Mouse (Mus musculus) midbrain, postnatal 0 days (tissue): ENCODE results near the gene Nek9. TPM values are rescaled to one million over a fixed set of nuclear protein-coding genes. Genes with fewer than 3 reads are reported as not detected.

Experiments used
- ATAC-seq: fragments of 200-750 bp; cut with Nextera tagmentation; 2 replicates; pipeline ENCODE4 v1.8.0; 2017; ENCODE audit warnings: moderate number of reproducible peaks, mild to moderate bottlenecking, moderate TSS enrichment, moderate library complexity; ENCODE audit not compliant: low FRiP score
- DNase-seq: peaks from one replicate; pipeline ENCODE4 v3.0.0-alpha.2; 2015; ENCODE audit warnings: low spot score
- H3K27ac ChIP-seq: fragments of 300-500 bp; sonication (generic); 2 replicates; pipeline ENCODE4 v1.5.1; 2014; ENCODE audit warnings: low read depth, mild to moderate bottlenecking, low read length, mixed read lengths
- H3K27me3 ChIP-seq: fragments of 300-500 bp; sonication (generic); 2 replicates; pipeline ENCODE4 v1.6.1; 2014; ENCODE audit warnings: low read length, control low read depth, mixed read lengths; ENCODE audit not compliant: insufficient read depth
- H3K36me3 ChIP-seq: fragments of 300-500 bp; sonication (generic); 2 replicates; pipeline ENCODE4 v1.6.1; 2014; ENCODE audit warnings: low read length, control low read depth, mixed read lengths; ENCODE audit not compliant: insufficient read depth
- H3K4me1 ChIP-seq: fragments of 300-500 bp; sonication (generic); 2 replicates; pipeline ENCODE4 v1.6.1; 2014; ENCODE audit warnings: mild to moderate bottlenecking, control low read depth, antibody characterized with exemption, low read length, mixed read lengths; ENCODE audit not compliant: insufficient read depth
- H3K4me2 ChIP-seq: fragments of 300-500 bp; sonication (generic); 2 replicates; pipeline ENCODE4 v1.6.1; 2014; ENCODE audit warnings: low read depth, mild to moderate bottlenecking, low read length, mixed read lengths; ENCODE audit not compliant: poor library complexity, severe bottlenecking
- H3K4me3 ChIP-seq: fragments of 300-500 bp; sonication (generic); 2 replicates; pipeline ENCODE4 v1.5.1; 2014; ENCODE audit warnings: low read depth, mild to moderate bottlenecking, low read length, moderate library complexity
- H3K9ac ChIP-seq: fragments of 300-500 bp; sonication (generic); replicated peaks from 2 replicates; pipeline ENCODE4 v1.6.1; 2014; ENCODE audit warnings: mild to moderate bottlenecking, low read length, moderate library complexity, mixed read lengths; ENCODE audit not compliant: poor library complexity, severe bottlenecking
- H3K9me3 ChIP-seq: fragments of 300-500 bp; sonication (generic); 2 replicates; pipeline ENCODE4 v1.6.1; 2016; ENCODE audit warnings: low read length, control low read depth
- CTCF ChIP-seq: IDR thresholded peaks from 2 replicates; pipeline ENCODE4 v1.5.1; 2016; ENCODE audit warnings: antibody characterized with exemption, mild to moderate bottlenecking
- WGBS: fragments of 180-500 bp; shearing (Covaris S2); extraction: QIAGEN DNeasy Blood & Tissue Kit; methylation state at CpG from one replicate; pipeline ENCODE4 v1.1.7; 2014; 5-methylcytosine and 5-hydroxymethylcytosine counted together
- polyA plus RNA-seq: library from polyadenylated mRNA; unstranded; fragments of >200 nt; fragmentation: Nextera tagmentation; extraction: Ambion mirVana; gene quantifications from 2 replicates; pipeline ENCODE4 v1.2.1, GENCODE M21; 2015
- total RNA-seq: library from RNA; depleted of rRNA; stranded (reverse); fragments of >200 nt; gene quantifications from 2 replicates; pipeline ENCODE4 v1.2.3, GENCODE M21; 2014

Nek9 gene
- total and polyA plus RNA-seq, 2 experiments from 2014 or later: 7.5 to 16.5 TPM

- ATAC-seq: no peak
- TF ChIP-seq CTCF: no peak
- H3K4me2 ChIP-seq: no peak overlapping the region
- no peak overlapping the region for H3K9ac ChIP-seq
- no peaks in the 10 kb centered on the region for H3K4me1 ChIP-seq
- DNase-seq: no peak
- H3K36me3 ChIP-seq: peaks cover 8% of the 10 kb centered on the region; the same call in 1 of the 2 replicates
- WGBS: 79% methylated on average over 7 of the region's 7 CpGs
- H3K9me3 ChIP-seq: no peaks in the 10 kb centered on the region
- H3K4me3 ChIP-seq: no peak overlapping the region
- no peaks in the 10 kb centered on the region for H3K27me3 ChIP-seq
- H3K27ac ChIP-seq: no peak overlapping the region
Measured at GRCm38 (mm10) chr12:85344252-85344651, 5.1 kb upstream of the Nek9 start.

GRCm38 (mm10) chr12:85342310-85342709 is 3.1 kb upstream of the Nek9 start:
- Histone ChIP-seq H3K27ac (no peak overlapping the region), H3K36me3 (peaks cover 4% of the 10 kb centered on the region; the same call in 1 of the 2 replicates), H3K4me2 (no peak overlapping the region), H3K4me3 (no peak overlapping the region), H3K4me1 (peaks cover 5% of the 10 kb centered on the region), H3K27me3 (no peaks in the 10 kb centered on the region), H3K9me3 (no peaks in the 10 kb centered on the region), H3K9ac (no peak overlapping the region)
- 75% methylated on average over 4 of the region's 4 CpGs for WGBS
- DNase-seq (no peak), ATAC-seq (no peak)
- no peak for TF ChIP-seq CTCF

- Histone ChIP-seq H3K4me3 (no peak overlapping the region), H3K9me3 (no peaks in the 10 kb centered on the region), H3K4me2 (no peak overlapping the region), H3K36me3 (peaks cover 7% of the 10 kb centered on the region; the same call in 1 of the 2 replicates), H3K27ac (no peak overlapping the region), H3K27me3 (no peaks in the 10 kb centered on the region), H3K4me1 (peaks cover 5% of the 10 kb centered on the region), H3K9ac (no peak overlapping the region)
- TF ChIP-seq CTCF: peak; percentile 85
- ATAC-seq (no peak), DNase-seq (peak; percentile 93)
- 54% methylated on average over 1 of the region's 1 CpGs for whole genome bisulfite sequencing
Measured at GRCm38 (mm10) chr12:85341131-85341530, 2.0 kb upstream of the Nek9 start.

GRCm38 (mm10) chr12:85339947-85340346 is 785 bp upstream of the Nek9 start:
- no peak for TF ChIP-seq CTCF
- H3K4me1 ChIP-seq: peaks cover 5% of the 10 kb centered on the region
- no peaks in the 10 kb centered on the region for H3K27me3 ChIP-seq
- no peak for ATAC-seq
- 36% methylated on average over 4 of the region's 4 CpGs for WGBS
- H3K4me3 ChIP-seq: no peak overlapping the region
- H3K27ac ChIP-seq: no peak overlapping the region
- H3K36me3 ChIP-seq: peaks cover 11% of the 10 kb centered on the region; the same call in 1 of the 2 replicates
- H3K4me2 ChIP-seq: peak overlapping the region; percentile 83; the same call in 1 of the 2 replicates
- H3K9ac ChIP-seq: no peak overlapping the region
- no peaks in the 10 kb centered on the region for H3K9me3 ChIP-seq
- DNase-seq: no peak

DNA sequence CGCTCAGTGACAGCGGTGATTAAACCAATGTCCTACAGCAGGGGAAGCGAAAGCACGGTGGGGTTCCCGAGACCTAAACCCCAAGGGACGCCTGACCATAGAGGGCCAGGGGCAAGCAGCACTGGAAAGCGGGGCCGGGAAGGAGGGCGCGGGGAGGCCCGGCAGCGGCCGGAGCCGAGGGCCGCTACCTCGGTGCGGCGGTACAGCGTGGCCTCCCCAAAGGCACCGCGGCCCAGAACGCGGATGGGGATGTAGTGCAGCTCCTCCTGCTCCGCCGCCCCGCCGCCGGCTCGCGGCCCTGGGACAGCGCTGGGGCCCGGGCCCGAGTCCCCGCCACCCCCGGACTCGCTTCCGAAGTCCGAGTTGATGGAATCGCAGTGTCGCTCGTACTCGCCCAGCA is 347 bp downstream of the Nek9 start:
- TF ChIP-seq CTCF: no peak
- peak overlapping the region; percentile 66 for H3K27ac ChIP-seq

DNA sequence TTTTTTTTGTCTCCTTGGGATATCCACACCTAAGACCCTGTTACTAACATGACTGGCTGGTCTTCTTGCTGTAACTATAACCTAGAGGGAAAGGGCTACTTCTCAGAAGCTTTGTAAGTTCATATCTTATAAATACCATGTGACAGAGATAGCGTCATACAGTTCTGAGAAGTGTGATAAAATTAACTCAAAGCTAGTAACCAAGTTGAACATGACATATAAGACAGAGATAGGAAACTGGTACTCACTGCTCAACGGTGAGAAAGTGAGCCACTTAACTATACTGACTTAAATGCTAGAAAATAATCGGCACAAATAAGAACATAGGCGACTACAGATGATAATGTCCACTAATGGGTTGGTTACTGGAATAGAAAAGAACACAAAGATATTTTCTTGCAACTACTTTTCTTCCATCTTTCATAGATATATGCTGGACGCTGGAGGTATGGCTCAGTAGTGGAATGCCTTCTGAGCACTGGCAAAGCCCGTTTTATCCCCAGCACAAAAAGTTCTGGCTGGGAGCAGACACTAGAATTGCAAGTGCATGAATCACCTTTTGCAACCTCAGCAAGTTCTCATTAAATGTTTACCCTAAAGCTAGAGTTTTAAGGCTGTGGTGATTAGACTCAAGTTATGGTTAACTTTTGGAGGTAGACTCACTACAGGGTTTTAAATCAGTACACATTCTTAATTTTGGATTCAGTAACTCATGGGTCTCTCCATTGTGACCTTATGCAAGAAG is 1.4 kb downstream of the Nek9 start:
- ATAC-seq (no peak), DNase-seq (no peak)
- TF ChIP-seq CTCF: no peak
- 89% methylated on average over 6 of the region's 6 CpGs for WGBS
- peak overlapping the region; percentile 83; the same call in 1 of the 2 replicates for H3K4me2 ChIP-seq
- H3K27ac ChIP-seq: no peak overlapping the region
- H3K36me3 ChIP-seq: peaks cover 22% of the 10 kb centered on the region
- H3K4me1 ChIP-seq: peaks cover 5% of the 10 kb centered on the region
- H3K27me3 ChIP-seq: no peaks in the 10 kb centered on the region
- H3K9ac ChIP-seq: no peak overlapping the region
- H3K4me3 ChIP-seq: peak overlapping the region; percentile 99; the same call in 1 of the 2 replicates
- H3K9me3 ChIP-seq: no peaks in the 10 kb centered on the region

More for the DNA sequence above, 347 bp downstream of the Nek9 start:
- Histone ChIP-seq H3K4me2 (peak overlapping the region; percentile 83), H3K36me3 (peaks cover 18% of the 10 kb centered on the region), H3K4me1 (peaks cover 5% of the 10 kb centered on the region), H3K4me3 (peak overlapping the region; percentile 99), H3K9me3 (no peaks in the 10 kb centered on the region), H3K27me3 (no peaks in the 10 kb centered on the region), H3K9ac (peak overlapping the region; percentile 95)
- 1% methylated on average over 42 of the region's 42 CpGs for WGBS
- DNase-seq (peak; percentile 14), ATAC-seq (peak; percentile 67)
